Mouse (Mus musculus) spleen, postnatal 14 days (tissue): Measurements from ENCODE around the gene Dut.
A peak's percentile ranks its signal among the peaks of the same experiment; 100 is the strongest.

Experiments used
- DNase-seq, 2 experiments: peaks; one replicate each; pipeline ENCODE4 v3.0.0; 2021 to 2022; ENCODE audit warnings: low spot score in 2 of 2

Gene Dut

GRCm38 (mm10) chr2:125247108-125247961 is at the start of gene Dut:
Gene Dut (plus strand): TSS chr2:125247190.
- peak; percentile 89 to 90 for DNase-seq

- DNase-seq = no peak
Measured at GRCm38 (mm10) chr2:125208894-125209596, 37.9 kb upstream of the Dut start.

- DNase-seq = no peak
Measured at GRCm38 (mm10) chr2:125211831-125212510, 35.0 kb upstream of the Dut start.

- DNase-seq = peak; percentile 12 to 54
Measured at GRCm38 (mm10) chr2:125214592-125214991, 32.4 kb upstream of the Dut start.

GRCm38 (mm10) chr2:125217286-125217685 is 29.7 kb upstream of the Dut start:
- DNase-seq = no peak

- DNase-seq = no peak
Measured at GRCm38 (mm10) chr2:125218566-125218965, 28.4 kb upstream of the Dut start.

GRCm38 (mm10) chr2:125219268-125219667 is 27.7 kb upstream of the Dut start:
- no peak for DNase-seq

- no peak for DNase-seq
Measured at GRCm38 (mm10) chr2:125221673-125222072, 25.3 kb upstream of the Dut start.

GRCm38 (mm10) chr2:125228472-125229409 is 18.2 kb upstream of the Dut start:
- no peak for DNase-seq

- DNase-seq = no peak
Measured at GRCm38 (mm10) chr2:125232183-125232582, 14.8 kb upstream of the Dut start.

GRCm38 (mm10) chr2:125233537-125233936 is 13.5 kb upstream of the Dut start:
- DNase-seq = no peak

GRCm38 (mm10) chr2:125234049-125234448 is 12.9 kb upstream of the Dut start:
- DNase-seq = no peak

- no peak for DNase-seq
Measured at GRCm38 (mm10) chr2:125245545-125246285, 1.3 kb upstream of the Dut start.

- DNase-seq = no peak
Measured at GRCm38 (mm10) chr2:125246669-125247068, 321 bp upstream of the Dut start.

- DNase-seq = no peak
Measured at GRCm38 (mm10) chr2:125247962-125248235, 909 bp downstream of the Dut start.

- DNase-seq = no peak
Measured at GRCm38 (mm10) chr2:125248256-125248655, 1.3 kb downstream of the Dut start.

- no peak for DNase-seq
Measured at GRCm38 (mm10) chr2:125249339-125249738, 2.3 kb downstream of the Dut start.

GRCm38 (mm10) chr2:125249874-125250273 is 2.9 kb downstream of the Dut start:
- no peak for DNase-seq

GRCm38 (mm10) chr2:125251781-125252180 is 4.8 kb downstream of the Dut start:
- DNase-seq = peak in 1 of 2 experiments; percentile 10

GRCm38 (mm10) chr2:125252275-125252674 is 5.3 kb downstream of the Dut start:
- peak in 1 of 2 experiments; percentile 37 for DNase-seq

- no peak for DNase-seq
Measured at GRCm38 (mm10) chr2:125253699-125254098, 6.7 kb downstream of the Dut start.
